Mouse (Mus musculus) megakaryocyte progenitor cell, adult 5-6 weeks (primary cell): ENCODE measurements around the gene Nfe2l2. TPM values are rescaled to one million over a fixed set of nuclear protein-coding genes. Genes with fewer than 3 reads are reported as not detected.
A peak's percentile ranks its signal among the peaks of the same experiment; 100 is the strongest.
"Not testable (repeated sequence)": the region's sequence is repeated elsewhere in the genome, so short reads cannot be mapped to it uniquely, and the experiment has no call there.

ENCODE experiments used
- ATAC-seq: replicated peaks from 2 replicates; pipeline ENCODE4 v1.8.0; 2016; ENCODE audit warnings: mild to moderate bottlenecking, moderate TSS enrichment, inconsistent platforms; ENCODE audit not compliant: poor library complexity
- total RNA-seq, 2 experiments: library from RNA; stranded (forward) in 1 of 2; stranded (reverse) in 1 of 2; fragments of 157-497, 149-512 nt in 1 of 2; fragments of 200-1000 nt in 1 of 2; gene quantifications; 2 replicates each; pipeline versions ENCODE4 v1.2.3 to v1.2.4; 2015 to 2017

Gene Nfe2l2
- total RNA-seq, 2 experiments from 2014 or later, result 59.4 to 117 TPM

- no peak for ATAC-seq
These were observed 51.3 kb downstream of the Nfe2l2 start for GRCm38 (mm10) chr2:75653150-75653549.

GRCm38 (mm10) chr2:75650437-75650836 lies 54.0 kb downstream of the Nfe2l2 start:
- ATAC-seq, result no peak

GRCm38 (mm10) chr2:75645251-75645650 lies 59.2 kb downstream of the Nfe2l2 start:
- no peak for ATAC-seq

DNA sequence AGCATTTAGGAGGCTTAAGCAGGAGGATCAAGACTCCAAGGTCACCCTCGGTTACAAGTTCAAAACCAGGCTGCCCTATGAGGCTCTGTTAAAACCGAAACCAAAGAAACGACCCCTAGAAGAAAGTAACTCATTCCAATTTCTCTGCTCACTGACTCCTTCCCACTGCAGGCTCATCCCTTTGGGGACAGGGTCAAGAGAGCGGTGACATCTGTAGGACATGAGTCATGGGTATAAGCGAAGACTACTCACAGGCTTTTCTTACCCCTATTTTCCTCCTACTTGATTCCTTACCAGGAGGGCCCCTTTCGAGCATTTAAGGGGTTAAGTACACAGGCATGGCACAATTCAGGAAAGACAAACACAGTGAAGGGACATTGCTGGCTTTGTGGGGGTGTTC lies 60.5 kb downstream of the Nfe2l2 start:
- ATAC-seq, result no peak

DNA sequence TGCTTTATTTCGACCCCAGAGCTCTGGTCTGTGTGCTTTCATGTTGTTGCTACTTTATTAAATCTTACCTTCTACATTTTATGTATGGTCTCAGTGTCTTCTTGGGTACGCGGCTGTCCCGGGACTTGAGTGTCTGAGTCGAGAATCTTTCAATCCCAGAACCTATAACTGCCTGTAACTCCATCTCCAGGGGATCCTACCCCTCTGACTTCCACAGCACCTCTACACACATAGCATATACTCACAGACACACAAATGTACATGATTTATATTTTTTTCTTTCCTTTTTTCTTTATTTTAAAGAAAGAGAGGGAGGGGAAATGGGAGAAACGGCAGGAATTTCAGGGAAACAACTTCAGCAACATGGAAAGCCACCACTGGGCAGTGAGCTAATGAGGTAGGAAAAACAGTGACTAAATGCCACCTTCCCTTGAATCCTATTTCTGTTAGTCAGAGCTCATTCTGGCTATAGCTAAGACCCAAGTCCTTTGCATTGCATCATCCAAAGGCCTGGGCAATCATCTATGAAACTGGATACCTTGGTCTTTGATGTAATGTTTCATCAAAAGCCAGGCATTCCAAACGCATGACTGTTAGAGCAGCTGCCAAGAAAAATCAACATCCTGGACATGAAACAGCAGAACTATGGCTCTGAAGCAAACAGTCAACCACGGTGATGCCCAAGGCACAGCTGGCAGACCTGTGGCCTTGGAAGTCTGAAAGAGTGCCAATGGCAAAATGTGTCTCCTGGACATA lies 61.5 kb downstream of the Nfe2l2 start:
- ATAC-seq, result no peak

- ATAC-seq, result not testable (repeated sequence)
These were observed 62.1 kb downstream of the Nfe2l2 start for GRCm38 (mm10) chr2:75642312-75642711.

DNA sequence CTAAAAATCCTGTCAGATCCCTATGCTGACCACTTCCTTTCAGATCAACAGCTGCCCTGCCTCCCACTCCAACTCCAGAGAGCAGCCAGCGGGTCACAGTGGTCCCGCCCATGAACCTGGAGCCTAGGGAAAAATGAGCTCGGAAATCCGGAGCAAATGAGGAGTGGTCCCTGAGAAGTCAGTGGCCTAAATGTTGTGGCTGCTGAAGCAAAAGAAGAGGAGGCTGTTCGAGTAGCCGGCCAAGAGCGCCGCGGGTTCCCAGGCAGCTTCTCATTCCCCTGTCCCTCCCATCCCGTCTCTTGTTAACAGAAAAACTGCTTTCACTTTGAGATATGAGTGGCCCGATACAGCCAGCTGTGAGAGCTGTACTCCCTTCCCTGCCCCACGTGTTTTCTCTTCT lies 64.9 kb downstream of the Nfe2l2 start:
- ATAC-seq, result not testable (repeated sequence)

- not testable (repeated sequence) for ATAC-seq
These were observed 66.6 kb downstream of the Nfe2l2 start for GRCm38 (mm10) chr2:75637822-75638221.

DNA sequence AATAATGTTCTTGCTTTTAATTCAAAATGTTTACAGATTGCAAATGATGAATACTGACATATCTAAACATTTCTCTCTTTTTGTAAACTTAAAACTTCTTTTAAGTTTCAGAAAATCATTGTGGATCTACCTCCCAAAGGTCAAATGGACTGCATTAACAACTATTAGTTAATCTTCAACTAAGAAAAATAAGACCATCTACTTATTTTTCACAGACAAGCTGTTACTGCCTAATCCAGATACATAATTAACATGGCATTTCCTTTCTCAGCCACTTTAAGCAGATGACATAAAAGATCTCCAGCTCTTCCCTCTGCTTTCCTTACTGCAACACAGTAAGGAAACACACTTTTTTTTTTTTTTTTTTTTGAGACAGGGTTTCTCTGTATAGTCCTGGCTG lies 67.1 kb downstream of the Nfe2l2 start:
- ATAC-seq, result no peak

- ATAC-seq, result not testable (repeated sequence)
These were observed 67.5 kb downstream of the Nfe2l2 start for GRCm38 (mm10) chr2:75637055-75637304.

DNA sequence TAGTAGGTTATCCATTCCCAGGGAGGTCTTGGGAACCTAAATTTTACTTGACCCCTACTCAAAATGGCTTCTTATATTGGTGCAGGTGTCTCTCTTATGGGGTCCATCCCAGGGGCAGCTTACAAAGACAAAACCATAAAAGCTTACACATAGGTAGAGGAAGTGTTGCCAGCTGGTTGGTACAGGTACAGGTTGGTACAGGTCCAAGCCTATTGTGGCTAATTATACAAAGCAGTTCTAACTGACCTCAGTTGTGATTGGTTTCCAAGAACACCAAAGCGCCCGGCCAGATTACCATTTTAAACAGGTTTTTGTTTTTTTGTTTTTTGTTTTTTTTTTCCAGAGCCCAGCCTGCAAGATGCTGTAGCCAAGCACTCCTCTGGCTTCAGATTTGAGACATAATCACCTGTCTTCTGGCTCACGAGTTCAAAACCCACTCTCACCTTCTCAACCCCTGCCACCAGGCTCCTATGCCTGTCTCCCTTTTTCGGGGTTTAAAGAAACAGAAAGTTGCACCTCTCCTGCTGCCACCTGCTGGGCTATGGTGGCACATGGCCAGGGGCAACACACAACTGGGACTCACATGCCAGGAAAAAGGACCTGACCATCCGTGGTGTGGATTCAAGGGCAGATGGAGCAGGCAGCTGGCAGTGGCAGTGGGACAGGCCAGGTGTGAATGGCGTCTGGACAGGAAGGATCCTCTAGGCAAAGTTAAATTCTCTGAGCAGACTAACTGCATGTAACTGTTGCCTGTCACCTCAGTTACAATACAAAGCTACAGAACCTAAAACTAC lies 68.0 kb downstream of the Nfe2l2 start:
- ATAC-seq, result peak; percentile 90

- not testable (repeated sequence) for ATAC-seq
These were observed 70.0 kb downstream of the Nfe2l2 start for GRCm38 (mm10) chr2:75634431-75634830.

DNA sequence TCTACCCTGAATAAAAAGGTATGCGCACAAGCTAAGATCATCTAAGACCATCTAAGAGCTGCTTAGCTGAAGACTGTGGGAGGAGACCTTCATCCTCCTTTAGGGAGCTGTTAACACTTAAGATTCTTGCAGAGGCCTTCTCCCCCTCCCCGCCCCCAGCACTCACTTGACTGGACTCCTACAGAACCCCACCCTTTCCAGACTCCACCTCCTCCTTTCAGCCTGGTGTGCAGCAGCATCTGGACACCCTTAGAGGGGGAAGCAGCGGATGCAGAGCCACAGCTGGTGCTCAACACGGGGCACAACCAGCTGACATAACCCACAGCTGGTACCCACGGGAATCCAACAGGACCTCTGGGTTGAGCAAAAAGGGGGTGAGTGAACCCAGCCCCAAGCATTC lies 70.7 kb downstream of the Nfe2l2 start:
- peak; percentile 32; the same call in 1 of the 2 replicates for ATAC-seq

DNA sequence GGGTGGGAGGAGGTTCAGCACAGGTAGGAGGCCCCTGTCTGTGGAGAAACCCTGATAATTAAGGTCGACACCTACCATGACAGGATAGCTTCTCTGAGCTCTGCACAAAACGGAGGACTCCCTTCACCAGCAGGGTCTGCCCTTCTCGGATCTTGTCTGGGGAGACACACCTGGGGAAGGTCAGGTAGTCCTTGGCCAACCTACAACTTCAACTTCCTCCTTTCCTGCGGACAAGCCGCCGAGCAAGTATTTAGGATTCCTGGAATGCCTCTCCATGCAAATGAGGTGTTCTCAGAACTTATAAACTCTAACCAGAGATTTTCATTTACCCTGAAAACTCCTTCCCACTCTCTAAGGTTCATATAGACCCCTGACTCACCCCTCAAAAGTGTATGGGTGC lies 71.1 kb downstream of the Nfe2l2 start:
- no peak for ATAC-seq

DNA sequence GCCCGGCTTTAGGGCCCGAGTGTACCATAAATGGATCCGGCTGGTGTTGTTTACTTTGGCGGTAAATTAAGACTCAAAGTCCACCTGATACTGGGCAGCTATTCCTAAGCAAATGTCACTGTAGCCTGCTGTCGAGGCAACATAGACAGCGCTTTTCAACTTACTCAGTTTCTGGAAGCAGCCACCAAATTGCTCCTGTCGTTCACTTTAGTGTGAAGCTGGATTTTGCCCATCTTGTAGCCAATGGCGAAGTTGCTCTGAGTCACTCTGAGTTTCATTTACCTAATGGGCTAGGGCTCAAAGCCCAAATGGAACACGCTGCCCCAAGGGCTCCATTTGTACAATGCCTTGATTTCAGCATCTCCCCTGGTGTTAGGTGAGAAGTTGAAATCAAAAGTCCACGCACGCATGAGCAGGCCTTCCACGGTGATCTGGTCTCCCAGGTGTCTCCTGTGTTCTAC lies 71.7 kb downstream of the Nfe2l2 start:
- ATAC-seq, result no peak

DNA sequence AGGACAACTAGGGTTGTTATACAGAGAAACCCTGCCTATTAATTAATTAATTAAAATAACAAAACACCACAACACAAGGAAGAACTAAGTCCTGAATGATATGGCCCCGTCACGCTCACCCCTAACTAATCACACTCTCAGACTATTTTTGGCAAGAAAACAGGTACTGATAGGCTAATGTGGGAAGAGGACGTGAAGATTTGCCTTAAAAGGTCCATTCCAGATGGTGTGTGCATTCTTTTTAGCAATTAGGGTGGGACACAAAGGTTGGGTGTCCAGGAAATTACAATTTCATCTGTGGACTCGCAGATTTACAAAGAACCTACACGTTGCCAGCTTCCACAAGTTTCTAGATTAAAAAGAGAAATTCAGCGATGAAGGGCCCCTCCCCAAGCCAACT lies 72.4 kb downstream of the Nfe2l2 start:
- ATAC-seq, result no peak

DNA sequence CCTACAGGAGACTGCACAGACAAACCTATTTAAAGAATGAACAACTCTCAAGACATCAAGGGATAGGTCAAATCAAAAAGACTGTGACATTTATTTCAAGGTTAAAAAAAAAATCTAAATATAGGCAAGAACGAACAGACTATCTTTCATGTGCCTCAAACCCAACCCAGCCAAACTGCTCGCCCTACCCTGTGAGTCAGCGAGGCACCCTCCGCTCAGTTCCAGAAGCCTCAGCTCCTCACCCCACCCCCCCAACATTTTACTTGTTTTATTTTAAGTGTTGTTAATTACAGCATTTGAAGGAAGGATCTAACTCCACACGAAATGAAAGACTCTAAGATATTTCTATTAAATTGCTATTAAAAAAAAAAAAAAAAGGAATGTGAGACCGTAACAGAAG lies 73.0 kb downstream of the Nfe2l2 start:
- no peak for ATAC-seq

DNA sequence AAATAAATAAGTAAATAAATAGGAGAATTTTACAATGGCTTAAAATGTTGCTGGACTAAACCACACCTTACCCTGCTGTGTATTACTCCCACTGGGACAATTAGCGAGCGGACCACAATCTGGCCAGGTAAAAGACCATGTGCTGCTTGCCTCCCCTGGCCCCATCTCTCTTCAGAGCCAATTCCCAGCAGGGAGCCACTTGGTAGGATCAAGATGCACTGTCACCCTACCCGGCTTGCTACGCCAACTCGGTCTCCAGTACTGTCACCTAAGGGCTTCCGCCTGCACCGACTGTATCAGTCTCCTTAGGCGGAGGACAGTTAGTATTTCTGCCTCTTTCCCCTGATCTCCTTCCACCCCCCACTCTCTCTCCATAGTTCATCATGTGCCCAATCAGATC lies 76.0 kb downstream of the Nfe2l2 start:
- ATAC-seq, result no peak

GRCm38 (mm10) chr2:75626597-75627440 lies 77.6 kb downstream of the Nfe2l2 start:
- no peak for ATAC-seq
